In the genomic region with DNA sequence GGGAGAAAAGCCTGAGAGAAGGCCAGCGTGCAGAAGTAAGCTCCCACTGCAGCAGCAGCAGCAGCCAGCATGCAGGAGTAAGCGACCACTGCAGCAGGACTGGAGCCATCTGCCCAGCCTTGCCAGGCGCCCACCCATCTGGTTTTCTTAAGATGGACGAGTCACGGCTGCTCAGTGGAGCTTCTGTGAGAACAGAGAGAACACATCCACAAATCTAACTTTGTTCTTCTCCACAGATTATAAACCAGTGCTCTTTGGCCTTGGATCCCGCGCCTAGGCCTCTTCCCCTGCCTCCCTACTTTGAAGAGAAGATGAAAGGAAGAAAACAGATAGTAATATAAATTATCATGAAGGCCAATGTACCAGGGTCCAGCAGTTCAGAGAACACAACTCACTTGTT, we compare ENCODE assay signal across 23 mouse cellular contexts.
A peak's percentile ranks its signal among the peaks of the same experiment; 100 is the strongest.
DNase-seq lines count a peak whose midpoint lies in the region; ATAC-seq lines count a peak whose summit lies in the region.
"Had no signal": no experiment of that assay in that cellular context is flagged by ENCODE, and none has a peak within 500 bp of the region (broad histone marks: within the 10 kb centered on the region; RNA-seq: fewer than 3 reads in every experiment).

No protein-coding gene starts in this region.

- H3K9me3 ChIP-seq in limb, embryonic 12.5 days: no peaks in the 10 kb centered on the region
- no peaks in the 10 kb centered on the region for H3K9me3 ChIP-seq in limb, embryonic 10.5 days (replicated peaks)
- no peaks in the 10 kb centered on the region for H3K9me3 ChIP-seq in intestine, embryonic 14.5 days (ENCODE audit: control insufficient read depth, low read length)
- H3K9me3 ChIP-seq: embryonic facial prominence, embryonic 13.5 days; hindbrain, embryonic 15.5 days had no signal

- 51% methylated on average over 7 of the region's 7 CpGs for WGBS in limb, embryonic 12.5 days
- WGBS in limb, embryonic 10.5 days: 54% methylated on average over 7 of the region's 7 CpGs
- 50% methylated on average over 7 of the region's 7 CpGs for WGBS in intestine, embryonic 14.5 days

- H3K27me3 ChIP-seq in limb, embryonic 12.5 days: no peaks in the 10 kb centered on the region
- no peaks in the 10 kb centered on the region for H3K27me3 ChIP-seq in limb, embryonic 10.5 days (ENCODE audit: low read depth, poor library complexity, severe bottlenecking)
- no peaks in the 10 kb centered on the region for H3K27me3 ChIP-seq in intestine, embryonic 14.5 days (replicated peaks; ENCODE audit: control insufficient read depth, insufficient read depth, low read length)
- H3K27me3 ChIP-seq: embryonic facial prominence, embryonic 13.5 days; hindbrain, embryonic 15.5 days had no signal

- H3K4me1 ChIP-seq in limb, embryonic 12.5 days (replicated peaks): peaks cover 27% of the 10 kb centered on the region
- H3K4me1 ChIP-seq in limb, embryonic 10.5 days: peaks cover 16% of the 10 kb centered on the region
- peaks cover 8% of the 10 kb centered on the region; the same call in 1 of the 2 replicates for H3K4me1 ChIP-seq in intestine, embryonic 14.5 days (replicated peaks; ENCODE audit: control insufficient read depth, insufficient read depth, low read length)

- no peak overlapping the region for H3K9ac ChIP-seq in limb, embryonic 12.5 days (replicated peaks)
- H3K9ac ChIP-seq in intestine, embryonic 14.5 days (ENCODE audit: low read length): no peak overlapping the region
- H3K9ac ChIP-seq: embryonic facial prominence, embryonic 13.5 days; hindbrain, embryonic 15.5 days had no signal

- H3K4me3 ChIP-seq in limb, embryonic 12.5 days (replicated peaks): no peak overlapping the region
- no peak overlapping the region for H3K4me3 ChIP-seq in limb, embryonic 10.5 days
- H3K4me3 ChIP-seq in intestine, embryonic 14.5 days (ENCODE audit: low read depth, low read length): no peak overlapping the region
- H3K4me3 ChIP-seq: embryonic facial prominence, embryonic 13.5 days; hindbrain, embryonic 15.5 days; myocyte had no signal

- ATAC-seq in limb, embryonic 12.5 days (ENCODE audit: insufficient number of reproducible peaks, insufficient read depth, low FRiP score, low TSS enrichment, low read depth): no peak
- no peak for ATAC-seq in intestine, embryonic 14.5 days (replicated peaks; ENCODE audit: low FRiP score, low TSS enrichment, low read depth)
- ATAC-seq: forebrain, embryonic 14.5 days; lung, postnatal 0 days had no signal

- DNase-seq in cerebellum, postnatal 10 days: peak; percentile 37 to 55
- no peak for DNase-seq in cerebellum, adult 11-12 months
- no peak for DNase-seq in limb, embryonic 10.5 days (ENCODE audit: low spot score)
- peak; percentile 47 for DNase-seq in MN1 (ENCODE audit: low spot score)
- no peak for DNase-seq in intestine, embryonic 14.5 days (ENCODE audit: low spot score)
- DNase-seq in spleen, postnatal 36 days (ENCODE audit: low spot score in 2 of 2): no peak
- DNase-seq: B cell, adult 2 months; cerebellum, adult 9-11 months; gastrocnemius, postnatal 10 days; heart, adult 18-20 months; heart, postnatal 36 days; kidney, adult 9 months; liver; midbrain, embryonic 14.5 days; right cerebral cortex, postnatal 14 days; spleen, adult 18-20 months; thymus, adult 2 months had no signal

- H3K4me2 ChIP-seq in limb, embryonic 12.5 days: no peak overlapping the region
- no peak overlapping the region for H3K4me2 ChIP-seq in intestine, embryonic 14.5 days (ENCODE audit: low read length)
- H3K4me2 ChIP-seq: embryonic facial prominence, embryonic 13.5 days; hindbrain, embryonic 15.5 days had no signal

- peaks cover 19% of the 10 kb centered on the region; the same call in 1 of the 2 replicates for H3K36me3 ChIP-seq in limb, embryonic 12.5 days
- peaks cover 29% of the 10 kb centered on the region for H3K36me3 ChIP-seq in limb, embryonic 10.5 days
- 0 out of 2 replicates have a peak, but pooled peaks cover 11% of the 10 kb centered on the region for H3K36me3 ChIP-seq in intestine, embryonic 14.5 days (ENCODE audit: control insufficient read depth, insufficient read depth, low read length)
- H3K36me3 ChIP-seq: hindbrain, embryonic 15.5 days had no signal

- H3K27ac ChIP-seq in limb, embryonic 12.5 days: peak overlapping the region; percentile 35; the same call in 1 of the 2 replicates
- H3K27ac ChIP-seq in limb, embryonic 10.5 days: no peak overlapping the region
- H3K27ac ChIP-seq in intestine, embryonic 14.5 days (ENCODE audit: low read depth): peak overlapping the region; percentile 59; the same call in 1 of the 2 replicates
- H3K27ac ChIP-seq: embryonic facial prominence, embryonic 13.5 days; hindbrain, embryonic 15.5 days had no signal

Comparison
In these comparisons a context has a peak if more than half of its experiments do, and no peak if none do; other contexts are left out.
1. DNase-seq: peak in cerebellum, postnatal 10 days (2 of 2) and MN1 (single experiment); none in cerebellum, adult 11-12 months (single experiment), limb, embryonic 10.5 days (single experiment), intestine, embryonic 14.5 days (single experiment) and spleen, postnatal 36 days (0 of 2).